Comparison of ENCODE assay signal across 19 mouse cellular contexts in the genomic region with DNA sequence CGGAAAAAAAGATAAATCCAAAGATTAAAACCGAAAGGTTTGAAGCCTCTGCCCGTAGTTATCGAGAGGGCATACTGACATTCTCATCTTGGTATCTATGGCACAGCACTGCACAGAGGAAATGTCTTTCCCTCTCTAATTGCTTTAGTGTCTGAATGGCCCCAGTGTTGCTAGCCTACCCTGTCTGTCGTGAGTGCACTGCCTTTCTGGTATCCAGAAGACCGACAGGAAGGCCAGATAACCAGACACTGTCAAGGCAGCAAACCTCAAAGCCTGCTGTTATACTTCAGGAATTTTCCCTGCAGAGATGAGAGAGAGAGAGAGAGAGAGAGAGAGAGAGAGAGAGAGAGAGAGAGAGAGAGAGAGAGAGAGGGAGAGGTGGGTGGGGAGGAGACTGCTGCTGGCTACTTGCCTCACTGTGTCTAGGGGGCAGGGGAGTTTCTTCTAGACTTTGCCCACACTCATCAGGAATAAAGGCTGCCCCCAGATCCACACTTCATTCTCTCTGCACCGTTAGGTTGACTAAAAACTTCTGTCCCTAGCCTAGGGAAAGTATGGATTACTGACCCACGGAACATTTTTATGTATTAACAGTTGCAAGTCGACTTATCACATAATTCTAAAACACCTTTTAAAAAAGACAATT. TPM values are rescaled to one million over a fixed set of nuclear protein-coding genes. Genes with fewer than 3 reads are reported as not detected.
A peak's percentile ranks its signal among the peaks of the same experiment; 100 is the strongest.
DNase-seq lines count a peak whose midpoint lies in the region; ATAC-seq lines count a peak whose summit lies in the region.
"Had no signal": no experiment of that assay in that cellular context is flagged by ENCODE, and none has a peak within 500 bp of the region (broad histone marks: within the 10 kb centered on the region; RNA-seq: fewer than 3 reads in every experiment).

No protein-coding gene starts in this region.

- no peaks in the 10 kb centered on the region for H3K9me3 ChIP-seq in heart, embryonic 15.5 days (replicated peaks)
- no peaks in the 10 kb centered on the region for H3K9me3 ChIP-seq in neural tube, embryonic 13.5 days
- H3K9me3 ChIP-seq: hindbrain, embryonic 15.5 days; midbrain, embryonic 15.5 days; stomach, embryonic 15.5 days had no signal

- intact Hi-C loops in heart, postnatal 25 days (cut with DNase I): loop anchor here (5.0 to 10.0 kb wide), 2 partner anchors 912 to 1090 kb away; no protein-coding TSS in a partner anchor

- WGBS in heart, embryonic 15.5 days: 23% methylated on average over 9 of the region's 9 CpGs
- WGBS in neural tube, embryonic 13.5 days: 58% methylated on average over 9 of the region's 9 CpGs

- ATAC-seq in heart, embryonic 15.5 days (replicated peaks; ENCODE audit: insufficient number of reproducible peaks, insufficient read depth, low FRiP score, low read depth): peak; percentile 58; the same call in 1 of the 2 replicates
- ATAC-seq in neural tube, embryonic 13.5 days (ENCODE audit: low read depth): no peak
- ATAC-seq: midbrain, embryonic 15.5 days; Patski had no signal

- peak overlapping the region; percentile 52 for H3K4me2 ChIP-seq in heart, embryonic 15.5 days
- no peak overlapping the region for H3K4me2 ChIP-seq in neural tube, embryonic 13.5 days
- H3K4me2 ChIP-seq: hindbrain, embryonic 15.5 days; midbrain, embryonic 15.5 days; stomach, embryonic 15.5 days had no signal

- H3K27me3 ChIP-seq in heart, embryonic 15.5 days: no peaks in the 10 kb centered on the region
- no peaks in the 10 kb centered on the region for H3K27me3 ChIP-seq in neural tube, embryonic 13.5 days
- H3K27me3 ChIP-seq: midbrain, embryonic 15.5 days; stomach, embryonic 15.5 days had no signal

- H3K9ac ChIP-seq in heart, embryonic 15.5 days: no peak overlapping the region
- no peak overlapping the region for H3K9ac ChIP-seq in neural tube, embryonic 13.5 days
- H3K9ac ChIP-seq: hindbrain, embryonic 15.5 days; midbrain, embryonic 15.5 days; stomach, embryonic 15.5 days had no signal

- H3K4me1 ChIP-seq in heart, embryonic 15.5 days (replicated peaks): peaks cover 38% of the 10 kb centered on the region
- H3K4me1 ChIP-seq in neural tube, embryonic 13.5 days (replicated peaks): peaks cover 10% of the 10 kb centered on the region
- H3K4me1 ChIP-seq: midbrain, embryonic 15.5 days had no signal

- peak overlapping the region; percentile 51; the same call in 1 of the 2 replicates for H3K27ac ChIP-seq in heart, embryonic 15.5 days
- H3K27ac ChIP-seq in neural tube, embryonic 13.5 days (replicated peaks): 0 out of 2 replicates have a peak overlapping the region, but pooled peaks have one; percentile 9
- H3K27ac ChIP-seq: hindbrain, embryonic 15.5 days; midbrain, embryonic 15.5 days had no signal

- DNase-seq in embryo, embryonic 9.5 days (ENCODE audit: extremely low spot score): peak; percentile 10
- no peak for DNase-seq in embryo, embryonic 10.5 days (ENCODE audit: low spot score)
- no peak for DNase-seq in heart, postnatal 25 days (ENCODE audit: low spot score)
- DNase-seq in neural tube, embryonic 10.5 days (ENCODE audit: extremely low spot score, low spot score): no peak
- DNase-seq in B cell, adult 2 months: no peak
- DNase-seq in kidney, postnatal 25 days: no peak
- DNase-seq: adrenal gland, postnatal 36 days; cerebellum, postnatal 10 days; gastrocnemius, postnatal 25 days; kidney, adult 8-10 months; kidney, postnatal 4 days; lung, postnatal 36 days; thymus, postnatal 14 days had no signal

- H3K4me3 ChIP-seq in heart, embryonic 15.5 days: no peak overlapping the region
- H3K4me3 ChIP-seq in neural tube, embryonic 13.5 days: no peak overlapping the region
- H3K4me3 ChIP-seq: hindbrain, embryonic 15.5 days; midbrain, embryonic 15.5 days; stomach, embryonic 15.5 days had no signal

- H3K36me3 ChIP-seq in heart, embryonic 15.5 days: no peaks in the 10 kb centered on the region
- H3K36me3 ChIP-seq in neural tube, embryonic 13.5 days: no peaks in the 10 kb centered on the region
- H3K36me3 ChIP-seq: hindbrain, embryonic 15.5 days; midbrain, embryonic 15.5 days; stomach, embryonic 15.5 days had no signal

RNA-seq across cellular contexts. Expression of gene Prkg1, which starts 10.1 kb away (rescaled TPM):
- 6.0 TPM in 2 replicates for polyA plus RNA-seq in heart, embryonic 15.5 days (2015; fragmentation: Nextera tagmentation; extraction: Ambion mirVana)
- 10 to 100 TPM; 12.2 to 14.8 TPM for total RNA-seq in heart, postnatal 25 days (2021)
- polyA plus RNA-seq in neural tube, embryonic 13.5 days (2015; fragmentation: Nextera tagmentation; extraction: Ambion mirVana): 9.2 and 9.9 TPM in 2 replicates
- polyA plus RNA-seq: Patski had no signal
